Mouse (Mus musculus) spleen, postnatal 14 days (tissue): Measurements from ENCODE around the gene Rnf39.
A peak's percentile ranks its signal among the peaks of the same experiment; 100 is the strongest.

Experiments
- DNase-seq, 2 experiments: peaks; one replicate each; pipeline ENCODE4 v3.0.0; 2021 to 2022; ENCODE audit warnings: low spot score in 2 of 2

The Rnf39 gene

DNA sequence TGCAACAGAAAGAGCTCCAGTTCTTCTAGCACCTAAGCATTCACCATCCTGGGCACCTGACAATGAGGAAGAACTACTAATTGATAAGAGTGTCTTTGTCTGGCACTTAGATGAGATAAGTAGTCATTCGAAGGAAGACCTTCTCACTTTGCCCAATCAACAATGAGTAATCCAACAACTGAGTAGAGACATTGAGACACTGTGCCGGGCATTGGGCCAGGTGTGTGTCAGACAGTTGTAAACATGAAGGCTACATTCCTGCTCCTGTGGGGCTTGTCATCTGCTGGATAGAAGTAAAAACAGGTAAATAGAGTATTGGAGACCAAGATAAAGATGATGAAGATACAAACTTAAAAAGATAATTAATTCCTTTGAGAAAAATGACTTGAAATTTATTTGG, 4.7 kb upstream of the Rnf39 start:
- DNase-seq, result no peak

DNA sequence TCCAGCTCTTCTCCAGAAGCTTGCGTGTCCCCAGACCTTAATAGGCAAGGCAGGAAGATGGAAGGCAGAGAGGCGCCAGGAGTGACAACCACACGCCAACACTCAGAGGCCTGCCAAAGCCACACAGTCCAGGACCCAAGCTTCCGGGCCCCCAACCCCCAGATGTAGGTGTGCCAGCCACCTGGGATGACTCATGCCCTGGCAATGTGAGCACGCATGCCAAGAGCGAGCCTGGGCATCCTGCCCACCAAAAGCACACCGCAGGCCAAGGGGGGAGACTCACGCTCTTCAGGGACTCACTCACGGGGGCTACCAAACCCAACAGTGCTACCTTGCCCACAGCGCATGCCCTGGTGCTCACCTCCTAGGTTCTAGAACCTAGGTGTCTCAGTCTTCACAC, 327 bp upstream of the Rnf39 start:
- DNase-seq, result no peak

GRCm38 (mm10) chr17:36943691-36944090, 973 bp downstream of the Rnf39 start:
- no peak for DNase-seq

DNA sequence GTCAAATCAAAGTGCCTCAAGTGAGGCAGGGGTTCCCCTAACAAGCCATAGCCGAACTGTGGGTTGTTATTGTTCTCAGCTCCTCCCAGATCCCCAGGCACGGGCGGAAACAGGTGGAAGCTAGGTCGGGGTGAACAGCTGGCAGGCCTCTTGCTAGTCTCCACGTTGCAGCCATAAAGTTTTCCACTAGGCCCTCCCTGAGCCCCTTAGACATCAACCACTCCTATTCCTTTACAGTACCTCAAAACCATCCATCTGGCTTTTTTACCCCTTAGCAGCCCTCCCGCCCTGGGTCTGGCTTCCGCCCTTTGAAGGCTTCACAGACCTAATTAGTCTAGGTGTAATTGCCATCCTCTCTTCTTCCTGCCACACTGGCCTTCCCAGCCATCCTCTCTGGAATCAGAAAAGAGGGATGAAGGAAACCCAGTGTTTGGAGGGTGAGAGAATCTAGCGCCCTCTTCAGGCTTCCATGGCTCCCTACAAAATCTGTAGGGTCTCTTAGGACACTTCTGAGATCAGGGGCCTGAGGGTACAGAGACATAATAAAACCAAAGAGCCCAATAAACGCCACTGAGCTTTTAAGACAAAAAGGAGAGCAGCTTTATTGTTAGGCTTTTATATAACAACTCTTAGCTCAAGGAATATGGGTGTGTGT, 1.5 kb downstream of the Rnf39 start:
- no peak for DNase-seq

- no peak for DNase-seq
Observed at GRCm38 (mm10) chr17:36947051-36947819, 4.5 kb downstream of the Rnf39 start.

- no peak for DNase-seq
Observed at GRCm38 (mm10) chr17:36948286-36948685, 5.6 kb downstream of the Rnf39 start.

GRCm38 (mm10) chr17:36949265-36949664, 6.5 kb downstream of the Rnf39 start:
- DNase-seq, result no peak

DNA sequence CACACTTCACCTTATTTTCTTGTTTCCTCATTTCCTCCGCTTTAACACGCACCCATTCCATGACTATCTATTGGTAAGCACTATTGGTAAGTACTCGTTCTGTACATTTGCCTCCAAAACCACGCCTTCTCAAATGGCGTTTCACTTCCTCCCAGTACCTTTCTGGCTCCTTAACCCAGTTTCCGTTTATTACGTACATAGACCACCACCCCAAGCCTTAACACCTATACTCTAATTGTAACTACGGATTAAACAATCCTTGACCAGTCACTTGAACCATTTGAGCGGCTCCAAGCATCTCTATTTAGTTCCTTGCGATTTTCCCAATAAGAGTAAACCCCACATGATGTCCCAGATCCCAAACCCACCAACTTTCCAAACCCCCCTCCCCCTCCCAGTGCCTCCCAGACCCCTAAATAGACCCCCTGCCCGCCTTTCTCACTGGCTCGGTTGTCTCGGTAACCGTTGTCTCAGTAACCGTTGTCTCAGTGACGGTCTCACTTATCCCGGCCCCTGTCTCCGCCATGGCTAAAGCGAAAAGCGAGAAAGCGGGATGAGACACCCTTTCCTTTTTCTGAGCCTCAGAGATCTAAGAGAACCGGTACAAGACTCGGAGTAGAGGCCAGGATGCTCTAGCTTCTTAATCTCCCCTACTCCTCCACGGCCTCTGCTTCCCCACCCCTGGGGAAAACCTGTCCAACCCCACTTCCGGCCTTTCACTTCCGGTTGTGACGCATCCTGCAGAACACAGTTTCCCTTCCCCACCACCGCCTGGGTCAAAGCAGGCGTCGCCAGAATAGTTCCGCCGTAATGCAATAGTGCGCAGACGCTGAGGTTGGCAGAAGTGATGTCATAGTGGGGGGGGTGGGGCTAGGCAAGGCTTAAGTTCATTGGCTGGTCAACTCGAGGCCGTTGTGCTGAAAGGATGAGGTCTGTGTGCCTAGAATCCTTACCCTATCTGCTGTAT, 8.5 kb downstream of the Rnf39 start, which contains the start of gene Ppp1r11:
Ppp1r11 (minus strand) TSS at position 761 of the 967 bp plus-strand sequence.
- peak; percentile 78 to 88 for DNase-seq

- DNase-seq, result no peak
Observed at GRCm38 (mm10) chr17:36952631-36953030, 9.9 kb downstream of the Rnf39 start.

- DNase-seq, result no peak
Observed at GRCm38 (mm10) chr17:36953062-36953461, 10.3 kb downstream of the Rnf39 start.

DNA sequence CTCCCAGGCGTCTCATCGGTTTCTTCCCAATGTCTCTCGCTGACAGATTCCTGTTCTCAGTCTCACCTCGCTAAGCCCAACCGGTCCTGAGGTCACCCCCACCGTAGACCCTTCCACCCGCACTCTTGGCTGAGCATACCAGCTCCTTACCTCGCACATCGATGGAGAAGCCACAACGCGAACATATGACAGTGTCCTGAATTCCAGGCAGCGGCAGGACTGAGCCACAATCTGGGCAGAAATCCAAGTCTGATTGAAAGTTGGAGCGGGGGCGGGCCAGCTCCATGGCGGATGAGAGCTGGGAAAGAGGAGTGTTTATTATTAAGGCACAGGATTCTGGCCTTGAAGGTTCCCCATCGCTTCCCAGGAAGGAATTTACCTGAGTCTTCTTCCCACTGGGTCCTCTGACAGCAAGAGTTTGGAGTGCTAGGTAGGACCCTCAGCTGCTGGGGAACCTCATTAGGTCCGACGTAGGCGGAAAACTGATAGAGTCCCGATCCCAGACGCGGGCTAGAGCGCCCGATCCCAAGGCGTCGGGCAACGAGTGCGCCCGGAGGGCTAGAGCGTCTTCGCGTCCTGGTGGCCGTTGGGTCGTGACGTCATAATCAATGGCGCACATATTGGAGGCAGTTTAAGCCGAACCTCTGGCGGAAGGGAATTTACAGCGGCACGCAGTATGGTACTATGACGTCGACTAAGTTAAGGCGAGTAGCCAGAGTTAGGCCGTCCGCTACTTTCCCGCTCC, 15.5 kb downstream of the Rnf39 start, which contains the start of the genes Znrd1 and Znrd1as:
Znrd1 (minus strand) TSS at position 561 of the 745 bp plus-strand sequence.
Znrd1as (plus strand) TSS at position 594 of the 745 bp plus-strand sequence.
- peak; percentile 72 to 83 for DNase-seq

- DNase-seq, result no peak
Observed at GRCm38 (mm10) chr17:36958884-36959283, 16.2 kb downstream of the Rnf39 start.

DNA sequence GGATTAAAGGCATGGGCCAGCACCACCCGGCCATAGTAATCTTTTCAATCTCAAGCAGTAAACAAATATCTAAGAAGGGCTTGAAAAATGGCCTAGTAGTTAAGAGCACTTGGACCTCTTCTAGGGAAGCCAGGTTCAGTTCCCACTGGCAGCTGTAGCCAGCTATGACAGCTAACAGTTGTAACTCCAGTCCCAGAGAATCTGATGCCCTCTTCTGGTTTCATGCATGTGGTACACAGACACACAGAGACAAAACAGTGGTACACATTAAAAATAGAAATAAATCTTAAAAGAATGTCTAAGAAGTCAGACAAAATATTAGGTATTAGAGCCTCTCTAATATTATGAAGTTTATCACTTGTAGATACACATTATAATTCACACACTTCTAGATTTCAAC, 18.4 kb downstream of the Rnf39 start:
- no peak for DNase-seq

DNA sequence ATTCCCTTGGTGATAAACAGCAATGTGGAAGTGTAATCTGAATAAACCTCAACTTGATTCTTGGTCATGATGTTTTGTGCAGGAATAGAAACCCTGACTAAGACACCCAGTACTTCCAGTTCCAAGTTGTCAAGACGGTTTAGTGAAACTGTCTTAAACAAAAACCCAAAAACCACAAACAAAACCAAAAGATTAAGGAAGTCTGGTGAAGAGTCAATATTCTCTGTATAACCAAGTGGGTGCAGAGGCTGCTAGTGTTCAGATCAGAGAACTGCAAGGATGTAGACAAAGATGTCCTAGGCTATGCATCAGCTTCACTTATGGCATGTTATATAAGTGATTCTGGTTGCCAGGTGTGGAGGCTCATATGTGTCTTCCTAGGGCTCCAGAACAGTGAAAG, 24.2 kb downstream of the Rnf39 start:
- no peak for DNase-seq

- no peak for DNase-seq
Observed at GRCm38 (mm10) chr17:36970316-36970890, 27.7 kb downstream of the Rnf39 start.

DNA sequence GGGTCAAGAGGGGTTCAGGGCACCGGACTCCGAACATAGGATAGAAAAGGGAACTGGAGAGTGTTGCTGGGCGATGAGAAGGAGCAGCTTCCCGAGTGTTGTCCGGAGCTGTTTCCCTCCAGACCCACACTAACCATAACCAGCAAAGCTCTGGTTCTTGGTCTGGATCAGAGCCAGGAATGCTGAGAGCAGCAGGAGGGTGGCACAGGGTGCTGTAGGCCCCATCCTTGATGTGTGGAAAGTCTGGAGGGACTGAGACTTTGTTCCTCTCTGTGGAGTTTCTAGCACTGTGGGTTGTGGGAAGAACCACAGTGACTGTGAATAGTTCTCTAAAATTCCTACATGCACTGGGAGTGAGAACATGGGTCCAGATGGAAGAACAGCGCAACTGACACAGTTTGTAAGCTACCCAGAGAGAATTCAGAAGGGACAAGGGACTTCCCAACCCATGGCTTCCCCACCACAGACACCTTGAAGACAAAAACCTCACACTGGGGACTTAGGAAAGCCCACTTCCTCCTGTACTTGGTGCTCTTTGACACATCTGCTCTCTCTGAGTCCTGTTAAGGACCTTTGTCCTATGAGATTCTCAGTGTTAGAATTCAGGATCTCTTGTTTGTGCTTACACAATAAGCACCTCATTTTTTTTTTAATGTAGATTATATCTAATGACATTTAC, 28.6 kb downstream of the Rnf39 start:
- no peak for DNase-seq

DNA sequence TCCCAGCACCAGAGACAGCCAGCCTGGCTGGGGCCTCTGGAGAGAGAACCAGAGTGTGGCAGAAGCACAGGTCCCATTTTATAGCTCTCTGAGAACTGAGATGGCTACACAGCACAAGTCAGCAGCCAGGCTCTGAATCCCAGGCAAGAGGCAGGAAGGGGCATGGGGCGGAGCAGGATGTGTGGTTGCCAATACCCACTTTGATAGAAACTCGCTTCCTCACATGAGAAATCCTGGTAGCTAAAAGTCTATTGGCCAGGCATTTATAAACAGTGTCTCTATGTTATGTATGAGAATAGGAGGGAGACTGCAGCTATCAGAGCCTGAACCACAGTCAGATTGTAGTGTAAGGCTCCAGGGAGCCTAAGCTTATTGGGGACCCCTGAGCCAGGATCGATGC, 30.1 kb downstream of the Rnf39 start:
- no peak for DNase-seq

- no peak for DNase-seq
Observed at GRCm38 (mm10) chr17:36973271-36973787, 30.6 kb downstream of the Rnf39 start.

DNA sequence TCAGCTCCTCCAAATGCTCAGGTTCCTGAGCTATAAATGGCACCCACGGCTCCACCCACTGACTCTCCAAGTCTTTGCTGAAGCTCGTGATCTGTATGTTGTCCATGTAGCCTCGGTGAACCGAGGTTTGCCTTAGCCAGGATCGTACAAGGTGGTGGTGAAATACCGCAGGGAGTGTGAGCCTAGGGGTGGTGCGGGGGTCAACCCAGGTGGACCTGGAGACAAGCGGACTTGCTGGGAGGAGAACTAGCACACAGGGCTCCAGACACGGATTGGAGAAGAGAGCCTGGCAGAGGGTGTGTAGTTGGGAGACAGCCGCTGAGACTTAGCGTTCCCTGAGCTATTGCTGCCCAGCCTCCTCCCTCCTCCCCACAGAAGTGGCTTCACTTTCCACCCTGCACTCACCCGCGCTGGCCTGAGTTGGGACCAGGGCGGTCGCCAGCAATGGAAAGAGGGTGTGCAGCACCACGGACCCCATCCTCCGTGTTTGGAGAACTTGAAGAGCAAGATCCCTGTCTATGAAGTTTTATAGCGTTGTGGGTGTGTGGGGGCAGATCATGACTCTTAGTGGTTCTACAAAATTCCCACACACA, 38.6 kb downstream of the Rnf39 start, which contains the start of gene 2410137M14Rik:
2410137M14Rik (minus strand) TSS at position 17 of the 593 bp plus-strand sequence.
- DNase-seq, result no peak
